Mouse (Mus musculus) spleen, postnatal 14 days (tissue): ENCODE results near the gene Hlcs.
A peak's percentile ranks its signal among the peaks of the same experiment; 100 is the strongest.

Experiments used
- DNase-seq, 2 experiments: peaks; one replicate each; pipeline ENCODE4 v3.0.0; 2021 to 2022; ENCODE audit warnings: low spot score in 2 of 2

Gene Hlcs

DNA sequence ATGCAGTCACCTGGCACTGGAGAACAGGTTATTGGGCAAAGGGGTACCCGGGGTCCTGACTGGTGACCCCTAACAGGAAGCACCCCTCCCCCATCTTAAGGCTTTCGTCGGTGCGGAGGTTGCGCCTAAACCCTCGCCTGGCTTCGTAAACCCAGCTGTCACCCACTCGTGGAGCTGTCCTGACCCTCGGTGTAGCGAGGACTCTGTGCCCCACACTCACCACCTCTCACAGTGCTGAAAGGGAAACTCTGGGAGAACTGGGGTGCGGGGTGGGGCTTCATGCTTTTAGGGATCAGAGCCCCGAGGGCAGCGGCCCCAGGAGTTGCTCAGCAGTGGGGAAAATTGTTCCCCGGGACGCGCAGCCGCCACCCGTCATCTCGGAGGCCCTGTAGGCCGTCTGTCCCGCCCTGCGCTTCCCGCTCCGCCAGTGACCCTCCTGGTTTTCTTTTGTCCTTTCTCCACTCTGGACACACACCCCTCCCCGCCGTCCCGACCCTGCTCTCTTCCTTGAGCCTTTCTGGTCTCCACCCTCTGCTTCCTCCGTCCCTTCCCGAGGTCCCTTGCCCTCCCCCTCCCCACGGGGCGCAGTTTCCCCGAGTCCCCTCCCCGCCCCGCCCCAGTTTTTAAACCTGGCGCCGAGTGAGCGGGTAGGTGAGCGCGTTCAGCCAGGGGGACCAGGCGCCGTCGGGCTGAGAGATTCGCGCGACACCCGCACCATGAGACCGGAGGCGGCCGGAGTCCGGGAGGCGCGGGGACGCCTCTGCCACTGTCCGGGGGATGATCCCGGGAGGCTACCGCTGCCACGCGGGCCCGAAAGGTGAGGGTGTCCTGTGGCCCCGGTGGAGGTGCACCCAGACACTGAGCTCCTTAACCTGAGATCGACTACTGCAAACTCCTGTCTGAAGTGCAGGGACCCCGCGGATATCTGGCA is 14.7 kb upstream of the Hlcs start, which contains the start of gene Ripply3:
Gene Ripply3, plus strand, starts transcription at position 640 of the 931 bp plus-strand sequence.
- no peak for DNase-seq

DNA sequence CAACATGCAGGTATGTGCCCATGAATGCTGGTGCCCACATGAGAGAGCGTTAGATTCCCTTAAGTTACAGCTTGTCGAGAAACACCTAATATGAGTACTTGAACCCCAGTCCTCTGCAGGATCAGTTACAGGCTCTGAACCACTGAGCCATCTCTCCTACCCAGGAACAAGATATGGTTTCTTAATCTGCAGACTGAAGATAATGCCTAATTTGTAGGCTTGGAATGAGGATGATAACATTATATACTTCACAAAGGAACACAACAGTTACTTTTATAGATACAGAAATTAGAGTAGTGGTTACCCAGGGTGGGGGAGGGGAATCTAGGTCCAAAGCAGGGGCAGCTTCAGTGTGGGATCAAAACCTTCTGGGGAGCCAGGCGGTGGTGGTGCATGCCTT is 12.6 kb upstream of the Hlcs start:
- no peak for DNase-seq

DNA sequence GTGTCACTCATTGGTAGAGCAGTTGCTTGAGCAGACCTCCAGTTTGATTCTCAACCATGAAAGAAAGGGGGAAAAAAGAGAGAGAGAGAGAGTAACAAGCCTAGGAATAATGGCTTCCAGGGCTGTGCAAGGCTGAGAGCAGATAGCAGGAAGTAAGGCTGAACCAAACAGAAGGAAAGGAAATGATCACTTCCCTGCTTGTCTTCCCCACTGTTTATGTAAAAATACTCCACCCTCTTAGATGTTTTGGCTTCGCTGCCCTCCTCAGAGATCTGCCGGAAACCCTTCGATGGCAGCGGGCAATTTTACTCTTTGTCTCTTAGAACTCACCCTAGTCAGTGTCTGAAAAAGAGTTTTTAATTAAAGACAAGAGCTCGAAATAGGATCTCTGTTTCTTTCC is 10.3 kb upstream of the Hlcs start:
- no peak for DNase-seq

DNA sequence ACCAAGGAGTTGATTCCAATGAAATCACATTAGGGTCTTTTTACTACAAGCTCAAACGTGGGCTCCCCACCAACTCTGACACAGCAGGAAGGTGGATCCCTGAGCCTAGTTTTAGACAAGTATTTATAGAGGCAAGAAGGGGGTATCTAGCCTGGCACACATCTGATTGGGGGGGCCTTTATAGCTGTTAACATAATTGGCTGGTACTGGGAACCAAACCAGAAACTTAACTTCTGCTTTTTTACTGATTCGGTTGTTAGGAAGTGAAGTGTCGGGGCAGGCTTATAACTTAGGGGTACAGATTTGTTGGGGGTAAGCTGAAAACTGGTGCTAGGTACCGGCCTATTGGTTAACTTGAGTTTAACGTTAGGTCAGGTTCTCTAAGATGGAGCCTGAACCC is 6.9 kb upstream of the Hlcs start:
- DNase-seq, result no peak

DNA sequence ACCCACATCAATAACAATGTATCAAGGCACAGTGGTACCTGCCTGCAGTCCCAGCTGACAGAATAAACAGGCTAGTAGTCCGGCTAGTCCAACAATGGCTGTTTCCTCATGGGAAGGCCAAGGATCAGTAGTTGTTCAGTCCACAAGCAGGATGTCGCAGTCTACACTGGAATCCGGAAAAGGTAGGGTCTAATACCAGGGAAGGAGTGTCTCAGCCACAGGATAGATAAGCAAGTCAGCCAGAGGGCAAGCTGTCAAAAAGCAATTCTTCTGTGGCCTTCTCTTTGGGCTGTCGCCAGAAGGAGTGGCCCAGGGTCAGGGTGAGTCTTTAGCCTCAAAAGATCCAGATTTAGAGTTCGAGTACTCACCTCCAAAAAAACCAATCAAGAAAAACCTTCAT is 4.4 kb upstream of the Hlcs start:
- DNase-seq, result no peak

DNA sequence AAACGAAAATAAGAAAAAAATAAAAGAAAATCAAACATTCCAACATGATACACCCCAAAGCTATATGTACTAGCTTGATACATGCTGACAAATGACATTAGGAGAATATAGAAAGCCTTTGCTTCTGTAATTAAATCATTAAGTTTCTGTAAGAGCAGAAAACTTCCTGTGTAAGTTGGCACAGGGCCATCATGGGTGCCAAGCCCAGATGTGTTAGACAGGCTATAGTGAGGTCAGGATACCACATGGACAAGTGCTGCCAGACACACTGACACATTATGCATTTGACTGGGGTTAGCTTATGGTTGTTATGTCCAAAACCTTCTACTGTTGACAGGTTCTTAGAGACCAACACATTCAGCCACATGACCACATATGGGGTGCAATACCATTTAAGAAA is 1.8 kb upstream of the Hlcs start:
- DNase-seq, result no peak

DNA sequence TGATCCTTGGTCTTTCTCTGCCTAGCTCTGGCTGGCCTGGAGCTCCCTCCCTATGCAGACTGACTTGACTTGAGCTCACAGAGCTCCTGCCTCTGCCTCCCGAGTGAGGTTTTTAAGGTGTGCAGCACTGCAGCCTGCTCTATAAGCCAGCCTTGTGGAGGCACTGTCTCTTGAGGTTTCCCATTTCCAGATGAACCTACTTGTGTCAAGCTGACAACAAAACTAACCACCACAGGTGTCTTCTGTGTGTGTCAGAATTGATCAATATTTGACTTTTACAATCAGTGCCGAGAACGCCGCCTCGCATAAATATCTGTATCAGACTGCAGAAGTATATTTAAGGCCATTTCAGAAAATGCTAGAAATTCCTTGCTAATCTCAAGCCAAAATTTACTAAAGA is 1.3 kb upstream of the Hlcs start:
- no peak for DNase-seq

DNA sequence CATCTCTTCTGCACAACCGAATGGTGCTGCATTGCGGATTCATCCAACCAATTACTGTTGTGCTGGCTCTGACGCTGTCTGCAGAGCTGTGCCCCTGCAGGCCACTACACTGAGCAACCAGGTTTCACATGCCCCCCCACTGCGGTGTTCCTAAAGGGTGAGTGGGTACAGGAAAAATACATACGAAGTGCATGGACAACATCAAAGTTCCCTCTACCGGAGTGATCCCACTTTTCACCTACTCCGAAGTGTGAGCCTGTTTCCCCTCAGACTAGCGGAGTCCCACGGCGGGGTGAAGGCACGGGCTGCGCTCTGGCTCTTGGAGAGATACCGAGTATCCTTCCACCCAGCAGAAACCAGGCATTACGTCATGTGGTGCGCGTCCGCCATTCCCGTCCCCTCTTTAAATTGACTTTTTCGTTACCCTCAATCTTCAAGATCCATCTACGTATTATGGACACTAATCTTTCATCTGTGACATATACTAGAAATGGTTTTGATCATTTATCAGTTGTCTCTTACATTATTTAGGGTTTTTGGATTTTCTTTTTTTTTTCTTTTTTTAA is 625 bp downstream of the Hlcs start:
- DNase-seq, result peak; percentile 29 to 57

DNA sequence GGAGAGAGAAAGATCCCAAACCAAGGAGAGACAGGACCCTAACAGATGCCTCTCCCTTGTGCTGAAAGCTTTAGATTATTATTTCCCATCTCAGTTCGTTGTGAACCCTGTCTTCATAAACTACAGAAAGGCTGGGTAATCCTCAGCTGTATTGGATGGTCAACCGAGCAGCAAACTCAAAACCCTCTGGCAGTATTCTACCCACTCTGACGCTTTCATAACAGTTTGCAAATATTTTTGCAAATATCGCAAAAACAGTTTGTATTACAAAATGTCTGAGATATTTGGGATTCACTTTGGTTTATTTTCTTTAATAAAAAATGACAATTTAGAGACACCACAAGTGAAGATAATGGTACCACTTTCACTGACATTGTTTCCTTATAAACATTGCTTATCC is 1.4 kb downstream of the Hlcs start:
- no peak for DNase-seq

DNA sequence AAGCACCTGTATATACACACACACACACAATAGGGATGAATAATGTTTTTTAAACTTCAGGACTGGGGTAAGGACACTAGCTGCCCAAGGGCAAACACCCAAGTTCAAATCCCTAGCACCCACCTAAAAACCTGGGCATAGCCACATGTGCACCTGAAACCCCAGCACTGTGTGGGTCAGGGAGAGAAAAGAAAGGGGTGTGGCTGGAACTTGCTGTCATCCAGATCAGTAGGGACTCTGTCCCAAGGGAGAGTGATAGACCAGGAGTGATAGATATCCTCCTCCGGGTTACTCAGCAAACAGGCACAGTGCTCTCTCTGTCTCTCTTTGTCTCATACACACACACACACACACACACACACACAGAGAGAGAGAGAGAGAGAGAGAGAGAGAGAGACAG is 2.0 kb downstream of the Hlcs start:
- DNase-seq, result no peak

DNA sequence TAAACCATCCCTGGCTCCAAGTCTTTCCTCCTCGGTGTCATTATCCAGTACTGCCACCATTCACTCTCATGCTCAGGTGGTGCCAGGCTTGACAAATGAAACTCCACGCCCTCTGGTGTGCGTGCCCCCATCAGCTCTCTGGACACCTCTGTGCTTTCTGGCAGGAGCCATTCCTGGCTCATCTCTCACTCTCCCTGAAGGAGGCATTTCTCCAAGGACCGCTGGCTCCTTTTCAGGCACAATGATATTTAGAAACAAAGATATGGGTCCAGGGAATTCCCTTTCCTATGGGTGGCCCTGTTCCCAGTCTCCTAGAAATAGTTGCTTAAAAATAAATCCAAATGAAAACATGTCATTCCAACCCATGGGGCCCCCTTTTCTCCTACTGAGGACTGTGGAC is 4.3 kb downstream of the Hlcs start:
- no peak for DNase-seq

DNA sequence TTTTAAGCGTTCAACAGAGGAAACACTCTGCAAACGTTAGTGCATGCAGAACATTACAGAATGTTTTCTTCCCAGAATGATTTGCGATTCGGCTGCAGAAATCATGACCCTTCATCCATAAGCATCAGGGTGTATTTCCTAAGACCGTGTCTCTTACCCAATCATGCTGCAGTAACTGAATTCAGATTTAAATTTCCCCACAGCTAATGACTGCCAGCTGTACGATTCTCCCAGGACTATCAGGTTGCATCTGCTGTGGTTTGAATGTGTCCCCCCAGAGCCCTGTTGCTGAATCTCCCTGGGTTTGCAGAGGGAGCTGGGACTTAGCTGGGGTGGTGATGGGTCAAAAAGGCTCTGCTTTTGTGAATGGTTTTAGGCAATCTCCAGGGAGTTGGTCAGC is 5.4 kb downstream of the Hlcs start:
- no peak for DNase-seq

DNA sequence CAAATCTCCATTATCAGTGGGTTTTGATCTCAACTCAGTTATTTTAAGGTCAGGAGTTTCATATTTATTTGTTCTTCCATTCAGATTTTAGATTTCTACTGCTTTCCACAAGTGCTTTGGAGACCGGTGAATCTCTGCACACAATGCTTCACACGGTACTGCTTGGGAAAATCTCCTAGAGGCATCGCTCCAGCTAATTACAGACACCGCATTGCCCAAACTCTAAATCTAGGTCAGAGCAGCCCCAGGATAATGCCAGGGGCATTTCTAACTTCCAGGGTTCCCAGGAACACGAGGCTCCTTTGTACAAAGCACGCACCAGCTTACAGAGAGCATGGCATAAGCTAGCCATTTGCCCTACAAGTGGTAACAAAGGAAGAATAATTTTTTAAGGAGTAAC is 5.8 kb downstream of the Hlcs start:
- no peak for DNase-seq

DNA sequence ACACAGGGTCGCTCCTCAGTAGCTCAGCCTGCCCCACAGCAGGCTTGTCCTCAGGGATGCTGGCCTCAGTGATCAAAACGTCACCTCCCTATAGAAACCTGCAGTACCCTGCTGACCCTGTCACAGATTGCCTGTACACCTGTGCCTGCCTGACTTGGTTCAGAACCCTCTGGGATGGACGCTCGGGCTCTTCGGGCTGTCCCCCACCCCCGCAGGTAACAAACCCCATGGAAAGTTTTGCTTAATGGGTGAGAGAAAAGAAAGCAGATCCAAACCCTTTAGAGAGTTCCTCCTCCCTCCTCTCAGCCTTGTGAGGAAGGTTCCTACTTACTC is 10.2 kb downstream of the Hlcs start:
- no peak for DNase-seq

DNA sequence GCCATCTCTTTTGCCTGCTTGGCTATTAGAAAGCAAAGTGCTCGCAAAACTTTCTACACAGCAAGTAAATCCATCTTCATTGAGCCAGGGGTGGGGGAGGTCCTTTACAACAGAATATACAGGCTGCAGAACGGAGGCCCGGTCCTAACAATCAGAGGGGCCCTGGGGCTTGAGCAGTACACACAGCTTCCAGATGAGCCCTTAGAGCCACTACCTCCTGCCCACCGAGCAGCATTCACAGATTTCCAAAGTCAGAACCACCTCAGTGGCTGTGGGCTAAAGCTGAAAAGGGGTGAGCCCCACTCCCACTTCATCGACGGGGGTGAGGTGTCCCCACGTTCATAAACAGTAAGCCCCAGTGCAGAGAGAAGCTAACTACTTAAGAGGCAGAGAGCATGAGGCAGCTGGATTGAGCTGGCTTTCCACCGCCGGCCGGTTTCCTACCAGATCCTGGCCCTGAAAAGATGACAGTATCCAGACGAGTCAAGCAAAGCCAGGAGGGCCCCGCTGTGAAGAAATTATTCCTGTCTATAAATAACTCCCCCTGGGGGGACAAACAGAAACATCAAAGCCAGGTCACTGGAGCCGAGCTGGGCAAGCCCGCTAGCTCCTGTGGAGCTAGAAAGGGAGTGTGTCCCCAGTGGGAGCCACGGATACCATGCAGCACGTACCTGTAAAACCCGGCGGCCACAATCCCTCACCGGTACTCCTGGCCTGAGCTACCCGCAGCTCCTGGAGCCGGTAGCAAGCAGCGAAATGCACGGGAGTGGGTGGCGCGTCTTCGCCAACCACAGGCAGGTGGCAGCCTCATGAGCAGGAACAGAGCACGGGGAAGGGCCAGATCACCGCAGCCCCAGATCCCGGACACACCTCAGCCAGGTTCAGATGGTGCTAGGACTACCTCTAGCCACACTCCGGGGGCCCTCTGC is 10.8 kb downstream of the Hlcs start:
- peak in 1 of 2 experiments; percentile 7 for DNase-seq

DNA sequence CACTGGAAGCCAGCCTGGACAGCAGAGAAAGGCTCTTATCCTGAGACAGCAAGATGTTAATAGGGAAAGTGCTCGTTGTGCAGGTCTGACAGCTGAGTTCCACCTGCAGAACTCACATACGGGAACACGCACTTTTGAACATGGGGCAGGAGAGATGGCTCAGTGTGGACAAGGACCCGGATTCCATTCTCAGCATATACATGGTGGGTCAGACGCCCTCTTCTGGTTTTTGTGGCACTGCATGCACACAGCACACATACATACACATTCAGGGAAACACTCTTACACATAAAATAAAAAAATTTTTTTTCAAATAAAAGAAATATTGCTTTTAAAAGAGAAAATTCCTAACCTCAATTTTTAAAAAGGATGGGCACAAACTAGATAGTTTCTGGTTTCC is 11.7 kb downstream of the Hlcs start:
- no peak for DNase-seq

DNA sequence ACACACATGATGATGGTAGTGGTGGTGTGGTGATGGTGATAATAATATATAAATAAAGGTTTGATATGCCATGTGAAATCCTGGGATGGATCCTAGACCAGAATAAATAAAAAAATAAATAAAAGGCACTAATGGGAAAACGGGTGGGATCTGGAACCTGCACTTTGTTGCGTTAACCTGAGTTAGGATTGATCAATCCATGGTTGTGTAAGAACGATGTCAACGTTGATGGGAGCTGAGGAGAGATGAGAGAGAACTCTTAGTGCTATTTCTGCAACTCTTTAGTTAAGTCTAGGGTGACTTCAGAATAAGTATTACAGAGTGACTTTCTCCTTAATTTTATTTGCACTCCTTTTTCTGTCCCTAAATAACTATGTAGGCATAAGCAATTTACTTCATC is 12.2 kb downstream of the Hlcs start:
- no peak for DNase-seq

DNA sequence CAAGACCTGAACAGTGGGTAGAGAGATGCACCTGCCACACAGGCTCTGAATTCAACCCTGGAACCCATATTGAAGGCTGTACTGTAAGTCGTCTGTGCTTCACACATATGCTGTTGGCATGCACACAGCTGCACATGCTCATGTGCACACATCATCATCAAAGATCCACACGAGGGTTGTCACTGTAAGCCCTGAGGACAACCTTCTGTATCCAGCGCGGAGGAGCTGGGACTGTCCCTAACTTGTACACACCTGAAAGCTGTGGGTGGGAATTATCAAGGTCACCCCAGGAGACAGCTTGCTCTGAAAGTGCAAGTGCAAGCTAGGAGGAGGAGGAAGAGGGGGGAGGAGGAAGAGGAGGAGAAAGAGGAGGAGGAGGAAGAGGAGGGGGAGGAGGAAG is 14.2 kb downstream of the Hlcs start:
- no peak for DNase-seq

DNA sequence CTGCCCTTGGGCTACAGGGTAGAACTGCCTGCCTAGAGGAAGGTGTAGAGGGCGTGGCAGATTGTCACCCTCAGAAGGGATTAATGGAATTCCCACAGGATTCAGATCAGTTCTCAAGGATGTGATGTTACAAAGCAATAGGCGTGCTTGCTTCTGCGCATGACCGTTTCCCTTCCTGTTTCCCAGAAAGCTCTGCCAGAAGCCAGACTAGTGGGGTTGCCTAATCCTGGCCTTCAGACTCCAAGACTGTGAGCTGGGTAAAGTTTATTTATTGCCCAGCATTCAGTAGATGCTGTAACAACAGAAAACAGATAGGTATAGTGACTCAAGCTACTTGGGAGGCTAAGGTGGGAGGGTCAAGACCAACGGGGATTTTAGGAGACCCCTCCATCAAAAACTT is 15.3 kb downstream of the Hlcs start:
- no peak for DNase-seq

DNA sequence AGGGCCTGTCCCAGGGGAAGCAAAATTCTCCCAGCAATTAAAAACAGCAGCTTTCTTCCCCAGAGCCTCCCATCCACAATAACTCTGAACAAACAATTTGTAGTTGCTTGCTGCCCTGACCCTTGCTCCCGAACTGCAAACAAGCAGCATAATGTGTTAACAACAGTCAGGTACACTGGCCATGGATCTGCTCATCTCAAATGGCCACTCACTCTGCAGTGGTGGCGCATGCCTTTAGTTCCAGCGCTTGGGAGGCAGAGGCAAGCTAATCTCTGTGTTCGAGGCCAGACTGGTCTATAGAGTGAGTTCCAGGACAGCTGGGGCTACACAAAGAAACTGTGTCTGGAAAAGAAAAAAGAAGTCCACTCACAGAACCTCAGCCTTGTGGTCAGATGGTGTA is 22.2 kb downstream of the Hlcs start:
- DNase-seq, result no peak

DNA sequence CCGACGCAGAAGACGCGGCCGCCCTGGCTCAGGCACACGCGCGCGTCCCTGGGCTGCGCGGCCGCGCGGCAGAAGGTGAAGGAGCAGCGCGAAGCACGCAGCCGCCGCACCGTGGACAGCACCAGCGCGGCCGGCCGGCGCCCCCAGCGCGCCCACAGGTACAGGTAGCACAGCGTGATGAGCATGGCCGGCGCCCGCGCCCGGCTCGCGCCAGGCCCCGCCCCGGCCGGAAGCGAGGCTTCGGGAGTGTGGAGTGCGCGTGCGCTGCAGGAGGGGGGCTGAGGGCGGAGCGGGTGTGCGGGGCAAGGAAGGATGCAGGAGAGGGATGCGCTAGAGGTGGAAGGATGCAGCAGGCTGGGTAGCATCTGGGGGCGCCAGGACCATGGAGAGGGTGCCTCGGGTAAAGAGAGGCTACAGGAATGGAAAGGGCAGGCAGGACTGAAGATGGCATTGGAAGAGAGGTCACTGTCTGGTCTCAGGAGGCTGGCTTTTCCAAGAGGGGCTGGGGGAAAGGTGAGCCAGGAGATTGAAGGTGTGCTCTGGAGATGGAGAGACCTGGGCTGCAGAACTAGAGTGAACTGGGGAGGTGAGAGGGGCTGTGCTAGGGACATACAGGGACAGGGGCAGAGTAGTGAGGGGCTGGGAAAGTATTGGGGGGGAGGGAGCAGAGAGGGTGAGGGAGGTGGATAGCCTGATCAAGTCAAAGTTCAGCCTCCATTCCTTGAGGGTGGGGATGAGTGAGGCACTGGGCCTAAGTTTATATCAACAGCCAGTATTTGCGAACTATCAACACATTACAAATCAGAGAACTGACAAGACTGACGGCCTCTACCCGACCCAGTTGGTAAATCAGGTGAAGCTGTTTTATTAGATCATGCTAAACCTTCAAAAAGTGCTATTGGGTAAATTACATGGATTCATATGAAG is 23.0 kb downstream of the Hlcs start:
- peak; percentile 47 to 57 for DNase-seq
